In the genomic region with DNA sequence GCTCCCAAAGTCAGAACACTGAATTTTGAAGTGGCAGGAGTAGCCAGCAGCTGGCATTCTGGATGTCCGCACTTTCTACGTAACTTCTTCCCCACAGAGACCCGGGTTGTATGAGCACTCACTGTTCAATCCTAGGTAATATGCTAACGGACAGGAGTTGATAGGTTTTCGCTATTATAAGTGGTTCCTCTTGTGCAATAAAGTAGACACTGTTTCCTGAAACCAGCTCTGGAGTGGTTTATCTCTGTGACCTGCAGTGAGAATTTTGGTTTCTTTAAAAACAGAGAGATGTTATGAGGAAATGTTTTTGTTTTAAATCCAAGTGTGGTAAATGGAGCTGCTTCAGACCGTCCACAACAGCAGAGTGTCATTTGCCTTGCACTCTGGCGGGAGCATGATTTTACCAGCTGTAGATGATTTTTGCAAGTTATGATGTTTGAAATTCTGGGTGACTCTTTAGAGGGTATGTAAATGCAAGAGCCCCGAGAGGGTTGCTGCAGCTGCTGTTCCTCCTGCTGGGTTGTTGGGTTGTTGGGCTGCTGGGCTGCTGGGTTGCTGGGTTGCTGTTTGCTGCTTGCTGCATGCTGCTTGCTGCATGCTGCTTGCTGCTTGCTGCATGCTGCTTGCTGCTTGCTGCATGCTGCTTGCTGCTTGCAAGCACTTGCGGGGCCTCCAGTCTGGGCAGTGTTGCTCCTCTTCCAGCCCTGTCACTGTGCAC, we compare ENCODE assay signal across 12 mouse cellular contexts.
"Had no signal": no experiment of that assay in that cellular context is flagged by ENCODE, and none has a peak within 500 bp of the region (broad histone marks: within the 10 kb centered on the region; RNA-seq: fewer than 3 reads in every experiment).

No protein-coding gene starts in this region.

- H3K36me3 ChIP-seq: liver, embryonic 15.5 days; midbrain, embryonic 12.5 days had no signal

- H3K4me2 ChIP-seq: liver, embryonic 11.5 days; liver, embryonic 15.5 days; midbrain, embryonic 12.5 days had no signal

- H3K4me1 ChIP-seq: liver, embryonic 15.5 days; megakaryocyte, embryonic 14.5 days had no signal

- ATAC-seq: lung, postnatal 0 days had no signal

- H3K27ac ChIP-seq: liver, embryonic 15.5 days; midbrain, embryonic 12.5 days had no signal

- H3K9me3 ChIP-seq: liver, embryonic 15.5 days; midbrain, embryonic 12.5 days had no signal

- H3K9ac ChIP-seq: liver, embryonic 15.5 days; midbrain, embryonic 12.5 days had no signal

- H3K27me3 ChIP-seq: liver, embryonic 15.5 days; megakaryocyte, embryonic 14.5 days; midbrain, embryonic 12.5 days had no signal

- H3K4me3 ChIP-seq: liver, embryonic 15.5 days; megakaryocyte, embryonic 14.5 days; midbrain, embryonic 12.5 days had no signal

- DNase-seq: kidney, postnatal 14 days; layer of hippocampus, adult 9-11 months; layer of hippocampus, postnatal 36 days; lung, adult 2 months; lung, postnatal 36 days; right cerebral cortex, postnatal 14 days; thymus, postnatal 36 days had no signal
